Mouse (Mus musculus) adrenal gland, postnatal 14 days (tissue): ENCODE results near the gene Pibf1. TPM values are rescaled to one million over a fixed set of nuclear protein-coding genes. Genes with fewer than 3 reads are reported as not detected.

ENCODE experiments used
- DNase-seq: peaks from one replicate; pipeline ENCODE4 v3.0.0; 2021; ENCODE audit warnings: mixed read lengths
- long read RNA-seq, 2 experiments: library from polyadenylated mRNA; stranded (forward); transcript quantifications; one replicate each; pipeline ENCODE4 v2.0.0; 2021
- total RNA-seq: library from RNA; stranded (reverse); gene quantifications from 2 replicates; pipeline ENCODE4 v1.2.3, GENCODE M21; 2021

Gene Pibf1
- total RNA-seq, result 10.2 and 11.8 TPM in 2 replicates
- long read RNA-seq, experiment 1, transcript Pibf1-201 (18 exons, 2,797 nt), result major isoform, 5 of 9 reads
- long read RNA-seq, experiment 1, partial matches to known transcripts, result 2 of 9 reads
- long read RNA-seq, experiment 1, other reads (novel, unspliced or antisense), result 2 of 9 reads
- long read RNA-seq, experiment 2, transcript Pibf1-201 (18 exons, 2,797 nt), result major isoform, 7 of 10 reads
- long read RNA-seq, experiment 2, partial matches to known transcripts, result 0 of 10 reads
- long read RNA-seq, experiment 2, other reads (novel, unspliced or antisense), result 3 of 10 reads

DNA sequence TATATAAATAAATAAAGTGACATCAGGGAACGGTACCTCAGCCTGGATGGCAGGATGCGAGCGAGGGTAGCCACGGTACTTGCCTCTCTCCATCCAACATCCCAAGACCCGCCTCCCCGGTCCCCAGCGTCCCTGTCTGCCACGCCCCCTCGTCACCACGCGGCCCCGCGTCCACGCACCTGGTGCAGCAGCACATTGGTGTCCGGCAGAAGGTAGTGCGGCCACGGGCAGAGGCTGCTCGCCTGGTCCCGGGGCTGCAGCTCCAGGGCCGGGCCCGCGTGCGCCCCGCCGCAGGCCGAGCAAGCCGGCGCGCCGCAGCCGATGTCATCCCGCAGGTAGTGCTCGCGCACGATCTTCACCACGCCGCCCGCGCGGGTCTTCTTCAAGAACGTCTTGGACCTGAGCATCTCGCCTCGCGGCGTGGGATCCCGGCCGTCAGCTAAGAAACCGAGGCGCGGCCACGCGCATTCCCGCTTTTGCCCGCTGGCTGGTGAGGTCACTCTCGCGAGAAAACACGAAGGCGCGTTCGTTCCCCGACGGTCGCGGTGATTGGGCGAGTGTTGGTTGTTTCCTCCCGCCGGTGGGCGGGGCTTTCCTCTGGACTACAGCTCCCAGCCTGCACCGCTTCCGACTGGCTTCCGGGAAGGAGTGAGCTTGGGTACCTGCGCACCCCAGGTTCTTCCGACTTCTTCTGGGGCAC is at the start of gene Pibf1, which contains the start of gene Dis3:
TSS of gene Pibf1 (plus strand) at position 158 of the 700 bp plus-strand sequence.
TSS of gene Dis3 (minus strand) at position 504 of the 700 bp plus-strand sequence.
- DNase-seq, result peak; percentile 99

DNA sequence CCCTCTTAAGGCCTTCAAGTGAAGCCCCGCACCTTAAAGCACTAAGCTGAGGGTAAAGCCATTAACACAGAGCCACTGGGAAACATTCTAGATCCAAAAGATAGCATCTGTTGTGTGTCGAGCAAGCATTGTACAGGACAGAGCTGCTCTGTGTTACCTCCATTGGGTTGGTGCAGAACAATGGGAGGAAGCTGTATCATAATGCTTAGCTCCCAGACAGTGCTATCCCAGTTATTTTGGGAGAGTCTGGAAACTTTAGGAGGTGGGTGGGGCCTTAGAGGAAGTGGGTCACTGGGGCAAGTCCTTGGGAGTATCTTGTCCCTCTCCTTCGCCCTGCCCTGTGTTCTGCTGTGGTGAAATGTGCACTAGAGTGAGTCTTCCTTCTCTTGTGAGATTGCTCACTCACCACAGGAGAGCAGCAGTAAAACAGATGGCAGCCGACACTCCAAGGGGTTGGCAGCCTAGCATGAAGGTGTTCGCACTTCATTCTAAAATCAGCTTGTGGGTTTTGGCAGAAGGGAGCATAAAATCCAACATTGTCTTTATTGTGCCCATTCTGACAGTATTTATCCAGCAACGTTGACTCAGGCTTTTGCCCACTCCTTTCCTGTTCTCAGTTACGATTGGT is 40.2 kb upstream of the Pibf1 start:
- no peak for DNase-seq

DNA sequence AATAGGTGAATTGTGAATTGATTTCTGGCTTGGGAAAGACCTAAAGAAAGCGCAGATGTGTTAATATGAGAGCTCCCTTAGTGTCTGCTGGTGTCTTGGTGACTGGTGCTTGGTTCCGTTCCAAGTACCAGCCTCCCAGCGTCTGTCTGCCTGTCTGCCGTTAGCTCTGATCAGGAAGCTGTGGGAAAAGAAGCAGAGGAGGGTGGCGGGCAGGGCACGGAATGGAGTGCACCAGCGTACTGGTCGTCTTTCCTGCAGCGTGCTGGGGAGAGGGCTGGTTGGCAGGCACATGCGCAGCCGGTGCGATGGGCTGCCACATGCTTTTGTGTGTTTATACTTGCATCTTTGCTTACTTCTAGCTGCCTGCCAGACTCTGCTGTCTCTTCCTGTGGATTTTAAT is 38.6 kb upstream of the Pibf1 start:
- DNase-seq, result no peak

DNA sequence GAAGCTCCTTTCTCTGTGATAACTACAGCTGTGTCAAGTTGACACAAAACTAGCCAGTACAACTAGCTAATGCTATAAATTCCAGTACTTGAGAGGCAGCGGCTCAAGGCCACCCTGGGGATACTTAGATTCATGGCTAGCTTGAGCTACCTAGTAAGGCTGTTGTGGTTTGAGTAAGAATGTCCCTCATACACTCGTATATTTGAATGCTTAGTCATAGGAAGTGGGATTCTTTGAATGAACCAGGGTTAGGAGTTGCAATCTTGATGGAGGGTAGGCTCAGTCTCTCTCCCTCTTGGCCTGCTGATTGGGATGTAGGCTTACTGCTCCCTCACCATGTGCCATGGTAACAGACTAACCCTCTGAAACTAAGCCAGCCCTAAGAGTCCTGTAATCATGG is 36.1 kb upstream of the Pibf1 start:
- no peak for DNase-seq

DNA sequence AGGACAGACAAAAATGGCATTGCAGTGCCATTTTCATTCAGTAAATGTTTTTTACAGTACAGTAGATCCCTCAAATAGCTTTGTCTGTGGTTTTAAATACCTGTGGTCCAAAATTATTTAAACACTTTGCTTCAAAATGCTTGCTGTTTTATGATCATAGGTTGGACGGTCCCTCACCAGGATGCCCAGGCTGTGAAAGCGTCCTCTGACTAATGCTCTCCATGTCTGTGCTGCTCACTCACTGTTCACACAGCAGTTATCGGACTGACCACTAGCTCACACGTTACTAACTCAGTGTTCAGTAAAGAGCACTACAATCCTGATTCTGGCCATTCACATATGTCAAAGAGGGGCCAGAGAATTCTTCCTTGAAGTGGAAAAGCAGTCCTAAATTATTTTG is 28.1 kb upstream of the Pibf1 start:
- no peak for DNase-seq

DNA sequence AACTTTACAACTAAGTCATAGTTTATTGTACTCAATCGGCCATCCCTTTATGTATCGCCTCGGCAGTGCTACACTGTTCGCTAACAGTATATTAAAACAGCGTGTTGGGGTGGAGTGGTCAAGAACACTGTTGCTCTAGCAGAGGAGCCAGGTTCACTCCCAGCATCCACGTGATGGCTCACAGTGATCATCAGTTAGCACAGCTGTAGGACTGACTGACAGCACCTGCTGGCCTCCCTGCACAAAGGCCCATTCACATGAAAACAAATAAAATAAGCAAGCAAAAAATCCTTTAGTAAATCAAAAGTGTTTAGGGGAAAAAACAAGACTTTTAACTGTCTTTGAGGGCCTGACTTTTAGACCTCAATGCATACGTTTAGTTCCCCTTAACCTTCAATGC is 10.3 kb upstream of the Pibf1 start:
- no peak for DNase-seq

DNA sequence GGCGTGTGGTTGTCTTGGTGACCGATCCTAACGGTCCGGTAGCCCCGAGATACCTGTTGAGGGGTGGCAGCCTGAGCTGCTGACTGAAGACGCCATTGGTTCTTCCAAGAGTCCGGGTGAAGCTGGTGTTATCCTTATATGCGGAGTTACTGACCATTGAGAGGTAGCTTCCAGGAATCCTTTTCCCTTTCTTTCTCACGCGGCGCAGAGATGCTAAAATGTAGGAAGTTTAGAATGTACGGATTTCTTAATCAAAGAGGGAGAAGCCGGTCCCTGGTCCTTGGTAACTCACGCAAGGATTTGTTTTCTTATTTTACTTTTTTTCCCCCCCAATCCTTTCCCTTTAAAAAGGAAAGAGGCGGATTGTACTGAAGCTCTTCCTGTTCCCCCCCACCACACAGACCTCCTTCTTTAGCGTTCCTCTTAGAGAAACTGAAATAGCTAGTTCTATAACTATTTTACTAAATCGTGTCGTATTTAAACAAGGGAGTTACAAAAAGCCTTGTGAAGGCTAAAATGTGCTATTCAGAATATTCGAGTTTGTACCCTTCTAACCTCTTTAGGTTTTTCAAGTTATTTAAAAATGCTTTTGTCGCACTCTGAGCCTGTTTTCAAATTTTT is 853 bp downstream of the Pibf1 start:
- DNase-seq, result peak; percentile 37

DNA sequence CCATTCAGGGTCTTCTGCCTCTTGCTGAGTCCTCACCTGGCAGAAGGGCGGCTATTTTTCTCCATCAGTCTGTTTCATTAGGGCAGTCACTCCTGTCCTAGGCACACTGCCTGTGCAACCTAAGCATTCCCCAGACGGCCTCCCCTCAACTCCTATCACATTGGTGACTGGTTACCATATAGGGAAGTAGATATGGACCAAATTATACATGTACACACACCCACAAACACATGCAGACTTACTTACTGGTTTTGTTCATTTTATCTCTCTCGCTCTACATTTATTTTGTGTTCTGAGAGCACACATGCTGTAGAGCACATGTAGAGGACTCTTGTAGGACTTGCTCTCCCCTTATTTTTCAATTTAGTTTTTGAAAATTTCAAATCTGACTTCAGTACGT is 3.8 kb downstream of the Pibf1 start:
- DNase-seq, result no peak

DNA sequence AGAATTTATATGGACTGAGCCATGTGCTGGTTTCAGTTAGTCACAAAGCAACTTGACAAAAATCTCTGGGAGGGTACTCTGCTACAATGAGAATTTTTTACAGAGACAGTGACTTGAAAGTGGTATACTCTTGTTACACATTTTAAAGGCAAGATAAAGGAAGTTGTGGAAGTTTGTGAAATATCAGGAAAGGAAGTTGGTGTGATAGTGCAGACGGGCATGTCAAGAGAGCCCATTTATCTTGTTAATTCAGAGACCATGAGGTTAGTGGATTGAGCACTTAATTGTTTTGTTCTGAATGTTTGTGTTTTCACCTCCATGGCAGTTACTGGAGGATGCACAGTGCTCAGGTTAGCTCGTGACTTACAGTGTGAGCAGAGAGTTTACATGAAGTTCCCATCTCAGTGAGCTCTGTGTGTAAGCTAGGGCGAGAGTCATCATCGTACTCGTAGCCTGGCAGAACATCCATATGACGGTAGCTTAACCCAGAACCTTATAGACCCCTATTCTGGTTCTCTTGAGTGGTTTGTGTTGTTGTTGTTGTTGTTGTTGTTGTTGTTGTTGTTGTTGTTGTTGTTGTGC is 5.4 kb downstream of the Pibf1 start:
- no peak for DNase-seq

DNA sequence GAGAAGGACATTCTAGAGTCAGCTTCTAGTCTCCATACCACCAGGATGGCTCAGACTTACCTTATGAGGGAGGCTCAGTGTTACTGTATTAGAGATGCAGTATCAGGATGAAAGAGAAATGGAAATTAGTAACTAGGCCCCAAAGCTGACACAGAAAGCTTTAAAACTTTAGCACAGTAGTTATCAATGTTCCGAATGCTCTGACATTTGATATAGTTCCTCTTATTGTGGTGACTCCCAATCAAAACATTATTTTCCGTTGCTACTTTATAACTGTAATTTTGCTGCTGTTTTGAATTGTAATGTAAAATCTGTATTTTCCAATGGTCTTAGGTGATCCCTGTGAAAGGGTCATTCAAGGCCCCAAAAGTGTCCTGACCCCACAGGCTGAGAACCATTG is 7.4 kb downstream of the Pibf1 start:
- DNase-seq, result no peak

DNA sequence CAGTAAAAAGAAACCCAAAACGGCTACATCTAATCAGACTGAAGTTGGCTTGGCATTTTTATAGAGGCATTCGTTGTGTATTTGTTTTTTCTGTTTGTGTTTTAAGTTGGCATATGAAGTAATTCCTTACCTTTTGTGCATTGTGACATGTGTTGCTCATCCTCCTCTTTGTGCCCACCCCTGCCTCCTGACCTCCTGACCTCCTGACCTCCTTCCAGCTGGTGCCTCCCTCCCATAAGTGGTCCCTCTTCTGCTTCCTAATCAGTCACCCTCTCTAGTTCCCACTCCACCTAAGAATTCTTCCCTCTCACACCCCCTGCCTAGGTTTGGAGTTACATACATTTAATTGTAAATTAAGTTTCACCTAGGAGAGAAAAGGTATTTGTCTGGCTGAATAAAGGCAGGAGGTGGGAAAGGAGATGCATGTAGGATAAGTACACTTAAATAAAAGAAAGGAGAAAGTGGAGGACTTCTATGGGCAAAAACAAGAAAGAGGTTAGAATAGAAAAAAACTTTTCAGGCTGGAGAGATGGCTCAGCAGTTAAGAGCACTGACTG is 8.5 kb downstream of the Pibf1 start:
- no peak for DNase-seq

DNA sequence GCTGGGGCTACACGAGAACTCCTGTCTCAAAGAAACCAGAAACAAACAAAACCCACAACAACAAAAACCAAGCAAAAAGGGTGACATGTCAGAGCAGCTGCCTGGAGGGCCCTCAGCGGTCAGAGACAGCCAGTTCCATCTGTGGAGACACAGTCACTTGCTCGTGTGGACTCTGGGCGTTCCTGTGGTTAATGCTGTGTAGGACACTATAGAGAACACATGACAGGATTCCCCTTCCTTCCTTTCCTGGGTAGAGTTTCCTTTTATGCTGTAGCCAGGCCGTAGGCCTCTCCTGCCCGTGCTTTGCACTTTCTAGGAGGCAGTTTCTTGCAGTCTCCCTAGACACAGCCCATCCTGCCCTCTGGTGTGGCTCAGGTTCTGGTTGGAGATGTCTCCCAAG is 9.5 kb downstream of the Pibf1 start:
- no peak for DNase-seq

DNA sequence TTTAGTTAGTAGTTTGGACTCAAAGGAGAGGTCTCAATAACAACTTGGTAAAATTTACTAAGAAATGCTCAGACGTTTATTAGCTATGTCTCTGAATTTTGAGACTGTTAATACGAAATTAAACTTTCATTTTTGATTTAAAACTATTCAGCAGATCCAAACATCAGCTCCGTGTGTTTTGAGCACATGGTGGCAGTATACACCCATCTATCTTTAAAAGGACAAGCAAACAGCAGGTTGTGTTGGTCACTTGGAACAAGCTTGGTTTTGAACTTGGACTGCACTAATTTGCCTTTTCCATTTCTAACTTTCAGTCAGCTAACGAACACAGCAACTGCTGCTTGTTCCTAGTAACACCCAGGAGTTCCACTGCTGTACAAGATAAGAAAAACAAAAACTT is 18.4 kb downstream of the Pibf1 start:
- DNase-seq, result no peak

DNA sequence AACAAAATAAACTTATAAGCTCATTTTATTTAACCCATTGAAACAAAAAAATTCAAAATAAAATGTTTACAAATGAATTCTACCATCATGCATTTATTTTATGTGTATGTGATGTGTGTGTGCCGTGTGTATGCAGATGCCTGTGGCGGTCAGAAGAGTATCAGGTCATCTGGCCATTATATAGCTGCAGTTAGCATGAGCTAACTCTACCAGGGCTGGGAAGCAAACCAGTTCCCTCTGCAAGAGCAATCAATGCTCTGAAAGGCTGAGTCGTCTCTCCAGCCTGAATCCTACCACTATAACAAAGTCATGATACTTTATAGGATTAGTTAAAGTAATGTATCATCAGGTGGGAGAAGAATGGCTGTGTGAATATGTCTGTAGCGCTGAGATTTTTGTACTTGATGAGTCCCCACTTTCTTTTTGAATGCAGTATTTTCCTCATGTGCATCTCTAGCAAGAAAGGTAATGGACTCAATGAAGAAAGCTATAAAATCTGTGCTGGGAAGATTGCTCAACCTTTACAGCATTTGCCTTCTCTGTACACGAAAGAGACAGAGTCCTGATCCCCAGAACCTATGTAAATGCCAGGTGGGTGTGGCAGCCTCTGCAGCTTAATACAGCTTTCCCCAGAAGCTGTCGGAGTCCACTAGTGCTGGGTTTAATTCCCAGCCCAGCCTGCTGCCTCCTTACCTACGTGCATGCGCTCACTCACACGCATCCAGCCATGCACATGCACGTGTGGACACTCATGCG is 22.5 kb downstream of the Pibf1 start:
- no peak for DNase-seq

DNA sequence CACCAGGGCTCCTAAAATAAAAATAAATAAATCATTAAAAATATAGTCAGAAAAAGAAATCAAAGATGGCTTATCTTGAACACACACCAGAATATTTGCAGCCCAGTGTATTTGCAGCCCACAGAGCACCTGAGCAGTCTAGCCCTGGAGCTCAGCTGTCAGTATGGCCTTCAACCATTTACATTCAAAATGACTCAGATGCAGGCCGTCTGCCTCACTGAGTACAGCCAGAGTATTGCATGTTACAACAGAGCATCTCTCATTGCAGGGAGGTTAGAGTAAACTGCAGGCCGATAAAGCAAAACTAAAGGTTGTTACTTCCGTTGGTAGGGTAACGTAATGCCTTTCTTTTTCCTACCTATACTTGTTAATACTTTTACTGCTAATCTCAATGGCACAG is 24.9 kb downstream of the Pibf1 start:
- peak; percentile 20 for DNase-seq

DNA sequence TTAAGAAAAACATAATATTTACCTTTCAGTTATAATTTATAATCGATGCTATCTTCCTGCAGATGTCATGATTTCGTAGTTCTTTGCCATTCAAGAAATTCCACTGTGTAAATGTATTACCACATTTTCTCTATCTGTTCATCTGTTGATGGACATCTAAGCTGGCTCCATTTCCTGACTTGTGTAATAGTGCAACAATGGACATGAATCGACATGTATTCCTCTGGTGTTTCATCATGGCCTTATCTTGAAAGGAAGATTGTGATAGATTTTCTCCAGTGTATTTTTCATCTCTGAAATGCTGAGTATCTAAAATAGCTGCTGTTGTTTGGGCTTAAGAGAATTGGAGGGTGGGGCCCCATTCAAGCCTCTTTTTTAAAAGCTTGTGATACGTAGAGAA is 27.5 kb downstream of the Pibf1 start:
- DNase-seq, result no peak

DNA sequence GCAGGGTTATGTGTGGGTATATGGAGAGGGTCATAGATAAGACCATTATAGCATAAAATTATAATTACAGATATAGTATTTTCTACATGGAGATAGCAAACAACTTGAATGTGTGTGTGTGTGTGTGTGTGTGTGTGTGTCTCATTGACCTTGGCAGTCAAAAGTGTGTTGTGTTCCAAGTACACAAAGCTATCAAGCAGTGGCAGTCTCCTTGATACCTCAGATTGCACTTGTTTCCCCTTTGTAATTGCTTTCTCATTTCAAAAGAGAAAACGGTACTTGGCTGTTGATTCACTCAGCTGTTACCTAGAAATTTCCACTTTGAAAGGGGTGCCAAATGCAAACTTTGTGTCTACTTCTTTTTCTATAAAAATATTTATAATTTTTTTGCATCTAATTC is 28.3 kb downstream of the Pibf1 start:
- DNase-seq, result no peak

DNA sequence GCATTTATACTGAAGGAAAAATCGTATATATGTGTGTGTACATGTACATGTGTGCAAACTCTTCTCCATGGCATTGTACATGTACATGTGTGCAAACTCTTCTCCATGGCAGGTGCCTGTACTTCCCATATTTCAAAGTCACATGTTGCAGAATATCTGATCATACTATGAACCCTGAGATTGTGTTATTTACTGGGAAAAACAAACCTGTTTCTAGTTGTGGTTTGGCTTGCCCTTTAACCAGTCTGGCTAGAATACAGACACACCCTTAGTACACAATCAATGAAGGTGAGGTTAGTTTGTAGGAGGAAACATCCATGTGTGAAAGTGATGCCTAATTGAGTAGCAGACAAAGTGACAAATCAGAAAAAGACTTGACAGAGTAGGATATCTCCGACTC is 29.8 kb downstream of the Pibf1 start:
- DNase-seq, result no peak

DNA sequence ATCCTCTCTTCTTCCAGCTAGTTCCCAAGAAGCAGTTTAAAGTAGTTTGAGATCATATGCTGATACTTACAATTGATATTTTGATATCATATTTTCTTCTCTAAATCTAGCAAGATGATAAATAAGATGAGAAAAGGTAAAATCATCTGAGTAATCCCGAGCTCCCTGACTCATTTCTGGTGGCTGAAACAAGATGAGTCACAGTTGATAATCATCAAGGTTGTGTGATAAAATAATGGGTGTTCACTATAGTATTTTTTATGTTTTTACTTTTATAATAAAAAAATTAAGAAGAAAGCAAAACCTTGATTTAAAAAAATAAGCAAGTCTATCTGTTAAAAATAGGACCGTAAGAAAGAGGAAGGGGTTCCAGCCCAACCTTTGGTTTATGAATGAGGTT is 34.8 kb downstream of the Pibf1 start:
- DNase-seq, result no peak

DNA sequence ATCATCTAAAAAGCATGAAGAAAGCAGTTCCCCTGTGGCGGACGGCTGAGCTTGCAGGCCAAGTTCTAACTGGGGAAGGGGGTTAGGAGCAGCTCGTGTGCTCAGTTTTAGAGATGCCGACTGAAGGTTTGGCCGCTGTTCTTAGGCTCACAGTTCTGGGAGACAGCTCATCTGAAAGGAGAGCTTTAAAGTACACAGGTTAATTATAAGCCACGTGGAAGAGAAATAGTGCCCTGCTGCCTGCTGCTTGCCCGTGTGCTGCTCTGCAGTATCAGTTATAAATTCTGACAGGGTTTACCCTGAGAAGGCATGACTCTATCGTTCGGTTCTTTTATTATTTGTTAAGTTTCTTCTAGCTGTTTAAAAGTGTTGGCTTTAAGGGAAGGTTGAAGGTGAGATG is 36.5 kb downstream of the Pibf1 start:
- no peak for DNase-seq

DNA sequence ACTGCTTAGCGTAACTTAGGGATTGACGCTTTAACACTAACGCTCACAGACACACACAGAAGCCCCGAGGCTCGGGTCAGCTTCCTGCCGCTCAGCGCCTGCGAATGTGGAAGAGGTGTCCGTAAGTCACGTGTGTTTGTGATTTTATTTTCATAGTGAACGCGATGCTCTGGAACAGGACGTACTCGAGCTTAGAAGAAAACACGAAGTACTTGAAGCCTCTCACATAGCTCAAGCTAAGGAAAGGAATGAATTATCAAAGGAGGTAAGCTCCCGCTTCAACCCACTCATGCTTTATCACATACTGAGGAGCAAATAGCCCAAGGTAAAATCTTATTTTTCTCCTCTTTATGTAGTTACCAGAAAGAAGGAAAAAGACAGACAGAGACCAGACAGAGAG is 37.1 kb downstream of the Pibf1 start:
- no peak for DNase-seq

DNA sequence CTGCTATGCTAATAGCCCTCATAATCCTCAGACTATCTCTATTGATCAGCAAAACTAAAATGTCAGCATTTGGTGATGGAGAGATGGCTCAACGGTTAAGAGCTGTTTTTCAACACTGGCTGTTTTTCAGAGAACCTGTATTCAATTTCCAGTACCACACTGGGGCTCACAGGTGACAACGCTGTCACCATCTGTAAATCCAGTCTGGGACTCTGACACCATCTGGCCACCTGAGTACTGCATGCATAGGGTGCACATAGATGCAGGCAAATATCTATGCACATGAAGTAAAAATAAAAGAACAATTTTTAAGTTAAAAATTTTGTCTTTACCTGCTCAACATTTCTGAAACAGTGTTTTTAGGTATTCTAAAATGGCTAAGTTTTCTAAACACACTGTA is 40.8 kb downstream of the Pibf1 start:
- DNase-seq, result no peak
